Mouse (Mus musculus) heart, adult 8-10 months (tissue): ENCODE data around the gene Ehd1. TPM values are rescaled to one million over a fixed set of nuclear protein-coding genes. Genes with fewer than 3 reads are reported as not detected.
"Not testable (repeated sequence)": the region's sequence is repeated elsewhere in the genome, so short reads cannot be mapped to it uniquely, and the experiment has no call there.

Experiments
- DNase-seq: peaks from one replicate; pipeline ENCODE4 v3.0.0; 2022; ENCODE audit warnings: low spot score
- total RNA-seq, 4 experiments: library from RNA; stranded (reverse); gene quantifications; 2 replicates each; pipeline ENCODE4 v1.2.4; 2022

The Ehd1 gene
- total RNA-seq, 4 experiments from 2014 or later = 88.7 to 99.1 (median 92.3) TPM

GRCm38 (mm10) chr19:6300402-6300841 lies 23.9 kb downstream of the Ehd1 start:
- DNase-seq = peak; percentile 80

- no peak for DNase-seq
Measured at GRCm38 (mm10) chr19:6302114-6302513, 25.6 kb downstream of the Ehd1 start.

GRCm38 (mm10) chr19:6302522-6302921 lies 26.0 kb downstream of the Ehd1 start:
- DNase-seq = peak; percentile 84

- no peak for DNase-seq
Measured at GRCm38 (mm10) chr19:6303831-6304230, 27.3 kb downstream of the Ehd1 start.

GRCm38 (mm10) chr19:6304787-6305516 lies 28.4 kb downstream of the Ehd1 start:
- peak; percentile 95 for DNase-seq

- DNase-seq = no peak
Measured at GRCm38 (mm10) chr19:6305517-6306115, 29.1 kb downstream of the Ehd1 start.

- peak; percentile 83 for DNase-seq
Measured at GRCm38 (mm10) chr19:6306137-6306551, 29.6 kb downstream of the Ehd1 start, which contains the start of gene Cdc42bpg. Gene Cdc42bpg (plus strand): TSS chr19:6306456.

GRCm38 (mm10) chr19:6306586-6306985 lies 30.1 kb downstream of the Ehd1 start:
- no peak for DNase-seq

GRCm38 (mm10) chr19:6307733-6308531 lies 31.4 kb downstream of the Ehd1 start:
- DNase-seq = no peak

- no peak for DNase-seq
Measured at GRCm38 (mm10) chr19:6310181-6310580, 33.7 kb downstream of the Ehd1 start.

GRCm38 (mm10) chr19:6311783-6312182 lies 35.3 kb downstream of the Ehd1 start:
- not testable (repeated sequence) for DNase-seq

- DNase-seq = no peak
Measured at GRCm38 (mm10) chr19:6313796-6314195, 37.3 kb downstream of the Ehd1 start.

GRCm38 (mm10) chr19:6314513-6314912 lies 38.0 kb downstream of the Ehd1 start:
- no peak for DNase-seq

GRCm38 (mm10) chr19:6315573-6315972 lies 39.0 kb downstream of the Ehd1 start:
- DNase-seq = no peak

GRCm38 (mm10) chr19:6318145-6318544 lies 41.6 kb downstream of the Ehd1 start:
- DNase-seq = no peak

GRCm38 (mm10) chr19:6321358-6321757 lies 44.8 kb downstream of the Ehd1 start:
- no peak for DNase-seq

GRCm38 (mm10) chr19:6321786-6322621 lies 45.5 kb downstream of the Ehd1 start:
- DNase-seq = no peak

GRCm38 (mm10) chr19:6324751-6325150 lies 48.2 kb downstream of the Ehd1 start:
- DNase-seq = no peak

GRCm38 (mm10) chr19:6331178-6331577 lies 54.7 kb downstream of the Ehd1 start:
- no peak for DNase-seq

- DNase-seq = peak; percentile 71
Measured at GRCm38 (mm10) chr19:6331719-6332516, 55.4 kb downstream of the Ehd1 start.
